Mouse (Mus musculus) lung, adult 18-20 months (tissue): ENCODE measurements around the gene Krt8.
A peak's percentile ranks its signal among the peaks of the same experiment; 100 is the strongest.

Source experiments
- DNase-seq, 2 experiments: peaks; one replicate each; pipeline ENCODE4 v3.0.0; 2022; ENCODE audit warnings: mixed read lengths in 2 of 2

Gene Krt8

GRCm38 (mm10) chr15:101974083-101974845, 30.0 kb downstream of the Krt8 start:
- peak in 1 of 2 experiments; percentile 33 for DNase-seq

- DNase-seq, result peak; percentile 91 to 94
Measured at GRCm38 (mm10) chr15:101973414-101974077, 30.7 kb downstream of the Krt8 start.

- DNase-seq, result peak in 1 of 2 experiments; percentile 61
Measured at GRCm38 (mm10) chr15:101970536-101970935, 33.7 kb downstream of the Krt8 start.

GRCm38 (mm10) chr15:101966808-101967207, 37.5 kb downstream of the Krt8 start:
- peak; percentile 89 to 93 for DNase-seq

GRCm38 (mm10) chr15:101958891-101959290, 45.4 kb downstream of the Krt8 start:
- DNase-seq, result no peak

- DNase-seq, result no peak
Measured at GRCm38 (mm10) chr15:101954187-101954586, 50.1 kb downstream of the Krt8 start, which contains the start of gene Krt78. TSS of gene Krt78 (minus strand) at chr15:101954287.

GRCm38 (mm10) chr15:101952733-101953474, 51.4 kb downstream of the Krt8 start:
- peak; percentile 9 to 40 for DNase-seq
